Mouse (Mus musculus) E14TG2a.4 (cell line): Measurements from ENCODE around the gene Axl.

Source experiments
- H3K27me3 ChIP-seq: 2 replicates; pipeline ENCODE4 v1.6.1; 2014; ENCODE audit warnings: low read length, control low read depth; ENCODE audit not compliant: insufficient read depth
- H3K36me3 ChIP-seq: 2 replicates; pipeline ENCODE4 v1.6.1; 2014; ENCODE audit warnings: low read length, control low read depth; ENCODE audit not compliant: insufficient read depth
- H3K4me1 ChIP-seq: replicated peaks from 2 replicates; pipeline ENCODE4 v1.6.1; 2014; ENCODE audit warnings: low read depth, low read length, control low read depth
- H3K4me3 ChIP-seq: replicated peaks from 2 replicates; pipeline ENCODE4 v1.5.1; 2014; ENCODE audit warnings: mild to moderate bottlenecking, low read length
- H3K9me3 ChIP-seq: 2 replicates; pipeline ENCODE4 v1.6.1; 2014; ENCODE audit warnings: low read length, control low read depth
- CTCF ChIP-seq: conservative IDR thresholded peaks from 2 replicates; pipeline ENCODE4 v1.5.1; 2014; ENCODE audit warnings: low read length
- NANOG ChIP-seq: IDR thresholded peaks from 2 replicates; pipeline ENCODE4 v1.6.1; 2014; ENCODE audit warnings: borderline replicate concordance, low read length, mixed read lengths
- POU5F1 ChIP-seq: IDR thresholded peaks from 2 replicates; pipeline ENCODE4 v1.6.1; 2014; ENCODE audit warnings: low read length, borderline replicate concordance

The Axl gene

DNA sequence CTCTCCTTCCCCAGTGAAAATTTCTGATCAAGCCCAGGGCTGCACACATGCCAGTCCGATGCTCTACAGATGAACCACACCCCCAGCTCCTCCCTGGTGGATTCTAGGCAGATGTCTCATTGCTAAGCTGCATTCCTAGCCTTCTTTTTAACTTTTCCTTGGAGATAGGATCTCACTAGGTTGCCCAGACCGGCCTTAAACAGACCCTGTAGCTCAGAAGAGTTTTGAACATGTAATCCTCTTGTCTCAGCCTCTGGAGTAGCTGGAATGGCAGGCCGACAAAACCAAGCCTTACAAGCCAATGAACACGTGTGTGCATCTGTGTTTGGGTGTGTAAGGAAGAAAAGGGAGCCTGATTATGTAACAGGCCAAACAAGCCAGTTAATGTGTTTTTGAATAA lies 7.8 kb downstream of the Axl start:
- Histone ChIP-seq H3K4me1 (peaks cover 56% of the 10 kb centered on the region), H3K9me3 (peaks cover 8% of the 10 kb centered on the region), H3K4me3 (no peak overlapping the region; the same call in 1 of the 2 replicates), H3K36me3 (no peaks in the 10 kb centered on the region), H3K27me3 (peaks cover 26% of the 10 kb centered on the region)
- TF ChIP-seq NANOG: no peak

DNA sequence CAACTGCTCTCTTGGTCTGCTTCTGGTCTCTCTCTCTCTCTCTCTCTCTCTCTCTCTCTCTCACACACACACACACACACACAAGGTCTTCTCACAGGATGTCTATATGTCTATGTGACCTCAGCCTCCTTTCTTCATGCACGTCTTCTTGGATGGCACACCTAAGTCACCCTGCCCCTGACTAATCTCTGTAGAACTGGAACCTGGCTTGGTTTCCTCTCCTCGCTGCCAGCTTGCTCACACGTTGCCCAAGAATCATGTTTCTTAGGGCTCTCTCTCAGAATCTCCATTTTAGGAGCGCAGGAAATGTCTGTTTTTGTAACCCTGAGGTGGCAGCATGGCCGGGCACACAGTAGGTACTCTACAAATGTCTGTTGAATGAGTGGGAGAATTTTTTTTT lies 8.5 kb downstream of the Axl start:
- TF ChIP-seq NANOG (no peak), CTCF (no peak), POU5F1 (no peak)
- Histone ChIP-seq H3K9me3 (peaks cover 8% of the 10 kb centered on the region), H3K27me3 (peaks cover 22% of the 10 kb centered on the region), H3K4me3 (no peak overlapping the region), H3K4me1 (peaks cover 61% of the 10 kb centered on the region), H3K36me3 (no peaks in the 10 kb centered on the region)

DNA sequence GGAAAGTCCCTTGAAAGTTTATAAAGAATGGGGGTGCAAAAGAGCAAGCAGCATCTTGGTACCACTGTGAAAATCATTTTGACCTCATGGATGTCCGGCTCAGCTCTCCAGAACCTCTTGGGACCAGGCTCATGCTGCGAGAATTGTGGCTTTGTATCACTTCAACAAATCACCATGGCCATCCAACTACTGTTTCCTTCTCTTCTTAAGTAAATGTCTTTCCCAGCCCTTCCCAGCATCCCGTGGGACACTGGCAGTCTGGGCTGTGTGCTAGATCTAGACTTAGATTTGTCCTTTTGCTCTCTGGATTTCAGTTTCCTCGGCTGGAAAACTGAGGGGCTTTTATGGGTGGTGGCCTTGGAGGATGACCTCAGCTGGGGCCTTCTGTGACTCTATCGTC lies 20.3 kb downstream of the Axl start:
- Histone ChIP-seq H3K27me3 (peaks cover 10% of the 10 kb centered on the region; the same call in 1 of the 2 replicates), H3K4me3 (no peak overlapping the region), H3K9me3 (no peaks in the 10 kb centered on the region; the same call in 1 of the 2 replicates), H3K36me3 (no peaks in the 10 kb centered on the region), H3K4me1 (peaks cover 17% of the 10 kb centered on the region)
- TF ChIP-seq CTCF: no peak
- no peak for TF ChIP-seq POU5F1
- TF ChIP-seq NANOG: no peak

DNA sequence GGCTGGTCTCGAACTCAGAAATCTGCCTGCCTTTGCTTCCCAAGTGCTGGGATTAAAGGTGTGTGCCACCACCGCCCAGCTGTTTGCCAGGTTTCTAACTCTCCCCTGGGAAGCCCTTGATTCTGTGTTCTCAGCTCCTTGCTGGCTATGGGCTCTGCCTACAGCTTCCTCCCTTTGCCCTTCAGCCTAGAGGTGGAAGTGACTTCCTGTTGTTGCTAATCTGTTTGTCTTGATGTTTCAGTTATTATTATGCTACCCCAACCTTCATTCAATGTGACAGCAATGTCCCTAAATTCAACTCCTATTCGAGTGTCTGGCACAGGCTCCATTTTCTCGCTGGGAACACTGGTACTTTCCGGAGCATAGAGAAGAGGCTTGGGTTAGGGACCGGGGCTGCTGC lies 22.4 kb downstream of the Axl start:
- H3K4me3 ChIP-seq: no peak overlapping the region
- no peak for TF ChIP-seq CTCF
- no peak for TF ChIP-seq POU5F1
- H3K27me3 ChIP-seq: peaks cover 5% of the 10 kb centered on the region; the same call in 1 of the 2 replicates
- H3K9me3 ChIP-seq: no peaks in the 10 kb centered on the region; the same call in 1 of the 2 replicates
- H3K4me1 ChIP-seq: peaks cover 19% of the 10 kb centered on the region
- no peaks in the 10 kb centered on the region for H3K36me3 ChIP-seq

DNA sequence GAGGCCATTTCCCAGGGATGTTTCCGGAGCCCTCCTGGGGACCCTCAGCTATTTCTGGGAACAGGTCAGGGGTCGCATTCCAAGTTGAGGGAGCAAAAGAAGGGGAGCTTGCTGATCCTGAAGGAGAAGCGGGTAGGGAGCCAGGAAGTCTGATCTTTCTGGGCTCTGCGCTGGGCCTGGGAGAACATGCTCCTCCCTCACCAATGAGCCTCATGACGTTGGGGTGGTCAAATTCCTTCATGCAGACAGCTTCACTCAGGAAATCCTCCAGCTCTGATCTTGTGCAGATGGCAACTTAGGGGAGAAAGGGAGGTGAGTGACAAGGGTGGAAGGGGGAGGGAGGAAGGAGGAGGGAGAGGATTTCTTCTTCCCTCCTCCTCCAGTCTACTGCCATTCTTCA lies 24.3 kb downstream of the Axl start:
- TF ChIP-seq POU5F1 (no peak), NANOG (no peak), CTCF (no peak)
- no peaks in the 10 kb centered on the region for H3K36me3 ChIP-seq
- peaks cover 19% of the 10 kb centered on the region for H3K4me1 ChIP-seq
- H3K27me3 ChIP-seq: peaks cover 5% of the 10 kb centered on the region; the same call in 1 of the 2 replicates
- H3K4me3 ChIP-seq: no peak overlapping the region
- no peaks in the 10 kb centered on the region; the same call in 1 of the 2 replicates for H3K9me3 ChIP-seq

DNA sequence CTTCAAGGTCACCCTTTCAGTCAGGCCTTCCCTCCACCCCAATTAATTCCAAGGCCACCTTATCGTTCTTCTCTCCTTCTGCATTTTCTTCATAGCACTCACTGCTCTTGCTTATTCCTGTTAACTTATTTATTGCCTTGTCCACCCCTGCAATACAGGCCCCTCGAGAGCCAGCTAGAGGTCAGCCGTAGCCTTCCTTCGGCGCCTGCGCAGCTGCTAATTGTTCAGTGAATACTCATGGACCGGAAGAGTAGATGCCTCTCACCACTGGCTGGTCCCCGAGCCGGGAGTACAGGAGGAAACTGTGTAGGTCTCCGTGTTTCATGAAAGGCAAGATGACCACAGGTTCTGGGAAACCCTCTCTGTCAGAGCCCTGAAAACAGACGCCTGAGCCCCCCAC lies 24.8 kb downstream of the Axl start:
- no peaks in the 10 kb centered on the region for H3K36me3 ChIP-seq
- no peak for TF ChIP-seq NANOG
- no peak for TF ChIP-seq POU5F1
- TF ChIP-seq CTCF: no peak
- peaks cover 19% of the 10 kb centered on the region for H3K4me1 ChIP-seq
- H3K27me3 ChIP-seq: peaks cover 5% of the 10 kb centered on the region; the same call in 1 of the 2 replicates
- no peaks in the 10 kb centered on the region; the same call in 1 of the 2 replicates for H3K9me3 ChIP-seq
- H3K4me3 ChIP-seq: no peak overlapping the region

GRCm38 (mm10) chr7:25761354-25761753 lies 27.2 kb downstream of the Axl start:
- TF ChIP-seq POU5F1 (no peak), NANOG (no peak), CTCF (no peak)
- Histone ChIP-seq H3K27me3 (0 out of 2 replicates have a peak, but pooled peaks cover under 1% of the 10 kb centered on the region), H3K9me3 (no peaks in the 10 kb centered on the region; the same call in 1 of the 2 replicates), H3K4me3 (no peak overlapping the region), H3K36me3 (no peaks in the 10 kb centered on the region), H3K4me1 (peaks cover 22% of the 10 kb centered on the region)

- Histone ChIP-seq H3K4me3 (peak overlapping the region; percentile 100), H3K9me3 (no peaks in the 10 kb centered on the region), H3K36me3 (peaks cover 24% of the 10 kb centered on the region), H3K27me3 (no peaks in the 10 kb centered on the region), H3K4me1 (peaks cover 31% of the 10 kb centered on the region)
- TF ChIP-seq CTCF (peak; percentile 75), POU5F1 (no peak)
Observed at GRCm38 (mm10) chr7:25756011-25756410, 32.5 kb downstream of the Axl start.

DNA sequence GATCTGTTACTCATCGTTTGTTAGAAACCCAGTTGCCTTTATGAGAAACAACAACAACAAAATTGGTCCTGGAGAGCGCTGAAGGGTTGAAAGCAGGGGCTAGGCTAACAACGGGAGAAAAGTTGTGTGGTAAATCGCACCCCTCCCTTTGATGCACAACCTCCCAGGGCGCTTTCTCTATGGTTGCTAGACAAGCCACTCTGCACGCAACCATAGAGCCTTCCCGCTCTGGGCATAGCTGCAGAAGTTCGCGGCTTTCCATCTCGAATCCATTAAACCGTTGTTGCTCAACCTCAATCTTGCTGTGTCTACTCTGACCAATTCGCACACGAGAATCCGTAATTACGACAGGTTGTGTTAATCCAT lies 33.1 kb downstream of the Axl start:
- H3K4me1 ChIP-seq: peaks cover 33% of the 10 kb centered on the region
- TF ChIP-seq NANOG (no peak), CTCF (no peak), POU5F1 (no peak)

More for the DNA sequence above, 33.1 kb downstream of the Axl start:
- peaks cover 30% of the 10 kb centered on the region for H3K36me3 ChIP-seq
- no peaks in the 10 kb centered on the region for H3K9me3 ChIP-seq
- H3K4me3 ChIP-seq: peak overlapping the region; percentile 100
- H3K27me3 ChIP-seq: no peaks in the 10 kb centered on the region
